Mouse (Mus musculus) megakaryocyte, embryonic 14.5 days (primary cell): ENCODE results near the gene Cadm4.

Experiments
- FLI1 ChIP-seq: IDR thresholded peaks from 2 replicates; pipeline ENCODE4 v1.6.1; 2012; ENCODE audit warnings: low read length, inconsistent platforms, mixed read lengths
- GATA1 ChIP-seq: IDR thresholded peaks from 3 replicates; pipeline ENCODE4 v1.6.1; 2012; ENCODE audit warnings: mixed read lengths, low read length, inconsistent platforms, borderline replicate concordance

DNA sequence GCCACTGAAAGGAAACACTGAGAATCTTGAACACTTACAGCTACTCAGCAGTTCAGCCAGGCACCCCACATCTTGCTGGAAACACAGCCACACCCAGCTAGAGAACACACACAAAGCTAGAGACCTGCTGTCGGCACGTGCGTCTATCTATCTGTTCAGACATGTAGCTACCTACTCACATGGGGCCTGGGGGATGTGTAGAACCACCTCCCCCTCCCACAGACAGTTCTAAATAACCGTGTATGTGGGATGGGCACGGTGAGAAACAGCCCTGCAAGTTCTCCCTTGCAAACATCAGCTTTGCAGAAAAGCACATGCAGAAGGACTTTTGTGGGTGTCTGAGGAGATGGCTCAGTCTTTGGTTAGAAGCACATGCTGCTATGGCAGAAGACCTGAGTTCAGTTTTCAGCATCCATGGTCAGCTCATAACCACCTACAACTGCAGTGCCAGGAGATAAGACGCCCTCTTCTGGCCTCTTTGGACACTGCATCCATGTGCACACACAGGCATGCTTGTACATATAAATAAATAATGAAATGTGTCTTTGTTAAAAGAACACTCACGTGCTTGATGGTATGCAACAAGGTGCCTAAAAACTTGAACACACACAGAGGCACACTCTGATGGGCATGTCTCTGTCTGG is 35.0 kb upstream of the Cadm4 start:
- TF ChIP-seq GATA1 (no peak), FLI1 (no peak)
